Mouse (Mus musculus) myocyte (in vitro differentiated cells): ENCODE measurements around the gene Mutyh.

ENCODE experiments used
- E2F4 ChIP-seq: IDR thresholded peaks from one replicate; pipeline ENCODE4 v1.6.1; 2011; ENCODE audit warnings: mild to moderate bottlenecking, control low read depth, moderate library complexity; ENCODE audit not compliant: insufficient read depth
- MAX ChIP-seq: IDR thresholded peaks from one replicate; pipeline ENCODE4 v1.6.1; 2011; ENCODE audit warnings: low read depth, mild to moderate bottlenecking, control low read depth
- MYOG ChIP-seq, 3 experiments: IDR thresholded peaks; one replicate each; pipeline ENCODE4 v1.6.1; 2011; ENCODE audit warnings: control low read depth in 2 of 3, low read depth in 2 of 3, mild to moderate bottlenecking in 2 of 3; ENCODE audit not compliant: insufficient read length in 2 of 3, control insufficient read depth in 1 of 3, insufficient read depth in 1 of 3
- POLR2A ChIP-seq: IDR thresholded peaks from one replicate; pipeline ENCODE4 v1.6.1; 2011; ENCODE audit warnings: low read depth, mild to moderate bottlenecking, control low read depth, moderate library complexity; ENCODE audit not compliant: insufficient read length
- POLR2AphosphoS2 ChIP-seq: IDR thresholded peaks from one replicate; pipeline ENCODE4 v1.6.1; 2011; ENCODE audit warnings: low read depth, control low read depth; ENCODE audit not compliant: insufficient read length
- TCF12 ChIP-seq: IDR thresholded peaks from one replicate; pipeline ENCODE4 v1.6.1; 2011; ENCODE audit warnings: mild to moderate bottlenecking, control low read depth; ENCODE audit not compliant: poor library complexity, insufficient read depth, severe bottlenecking
- TCF3 ChIP-seq: IDR thresholded peaks from one replicate; pipeline ENCODE4 v1.6.1; 2011; ENCODE audit warnings: low read depth, control low read depth; ENCODE audit not compliant: insufficient read length

- TF ChIP-seq MYOG (IDR thresholded peaks at IDR 0.05; ENCODE audit: control insufficient read depth in 1 of 3, insufficient read depth in 1 of 3, insufficient read length in 2 of 3, low read depth in 2 of 3), result no peak
- no peak for TF ChIP-seq POLR2A
- no peak for TF ChIP-seq E2F4
- no peak for TF ChIP-seq TCF12
- no peak for TF ChIP-seq POLR2AphosphoS2
- TF ChIP-seq MAX, result no peak
- no peak for TF ChIP-seq TCF3
Measured at GRCm38 (mm10) chr4:116854286-116854685, 46.8 kb downstream of the Mutyh start.
